Mouse (Mus musculus) heart, adult 2 months (tissue): ENCODE measurements around the gene C530008M17Rik.

Experiments
- CTCF ChIP-seq: fragments of 200-600 bp; IDR thresholded peaks from 2 replicates; pipeline ENCODE4 v1.8.1; 2022; ENCODE audit warnings: antibody characterized with exemption, mild to moderate bottlenecking, moderate library complexity
- EP300 ChIP-seq: fragments of 200-500 bp; IDR thresholded peaks from 2 replicates; pipeline ENCODE4 v1.6.1; 2011; ENCODE audit warnings: low read depth, low read length, control low read depth; ENCODE audit not compliant: insufficient read depth

GRCm38 (mm10) chr5:76902131-76902530, 245.8 kb downstream of the C530008M17Rik start:
- no peak for TF ChIP-seq CTCF
- TF ChIP-seq EP300 = no peak
